Mouse (Mus musculus) lung, adult 2 months (tissue): ENCODE results near the gene Gm17359.

Experiments
- CTCF ChIP-seq: fragments of 200-500 bp; IDR thresholded peaks from 2 replicates; pipeline ENCODE4 v1.5.1; 2011; ENCODE audit warnings: mild to moderate bottlenecking, low read length, control low read depth; ENCODE audit not compliant: insufficient read depth
- POLR2A ChIP-seq: fragments of 200-500 bp; IDR thresholded peaks from 2 replicates; pipeline ENCODE4 v1.6.1; 2011; ENCODE audit warnings: low read depth, mild to moderate bottlenecking, control low read depth, low read length, borderline replicate concordance; ENCODE audit errors: extremely low read depth

- TF ChIP-seq CTCF (no peak), POLR2A (no peak)
Measured at GRCm38 (mm10) chr3:79415081-79415480, 78.6 kb downstream of the Gm17359 start.
